Mouse (Mus musculus) ovary, adult 10 weeks (tissue): ENCODE data around the gene Taar4. TPM values are rescaled to one million over a fixed set of nuclear protein-coding genes. Genes with fewer than 3 reads are reported as not detected.

Source experiments
- polyA plus RNA-seq: library from polyadenylated mRNA; stranded (reverse); fragments of 350-450 nt; fragmentation: Illumina TruSeq; extraction: RNeasy Lipid Tissue Mini Kit (QIAGEN cat#74804); gene quantifications from one replicate; pipeline ENCODE4 v1.2.3, GENCODE M21; 2014

The Taar4 gene
- polyA plus RNA-seq: not detected

DNA sequence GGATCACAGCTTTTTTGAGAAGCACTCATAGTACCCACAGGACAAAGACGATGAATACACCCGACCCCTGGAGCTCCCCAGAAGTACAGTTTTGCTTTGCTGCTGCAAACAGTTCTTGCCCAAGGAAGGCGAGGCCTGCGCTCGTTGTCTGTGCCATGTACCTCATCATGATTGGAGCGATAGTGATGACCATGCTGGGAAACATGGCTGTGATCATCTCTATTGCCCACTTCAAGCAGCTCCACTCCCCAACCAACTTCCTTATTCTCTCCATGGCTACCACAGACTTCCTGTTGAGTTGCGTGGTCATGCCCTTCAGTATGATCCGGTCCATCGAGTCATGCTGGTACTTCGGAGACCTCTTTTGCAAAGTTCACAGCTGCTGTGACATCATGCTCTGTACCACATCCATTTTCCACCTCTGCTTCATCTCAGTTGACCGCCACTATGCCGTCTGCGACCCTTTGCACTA is at the start of gene Taar4:
Gene Taar4 (plus strand): TSS at position 51 of the 472 bp plus-strand sequence.

DNA sequence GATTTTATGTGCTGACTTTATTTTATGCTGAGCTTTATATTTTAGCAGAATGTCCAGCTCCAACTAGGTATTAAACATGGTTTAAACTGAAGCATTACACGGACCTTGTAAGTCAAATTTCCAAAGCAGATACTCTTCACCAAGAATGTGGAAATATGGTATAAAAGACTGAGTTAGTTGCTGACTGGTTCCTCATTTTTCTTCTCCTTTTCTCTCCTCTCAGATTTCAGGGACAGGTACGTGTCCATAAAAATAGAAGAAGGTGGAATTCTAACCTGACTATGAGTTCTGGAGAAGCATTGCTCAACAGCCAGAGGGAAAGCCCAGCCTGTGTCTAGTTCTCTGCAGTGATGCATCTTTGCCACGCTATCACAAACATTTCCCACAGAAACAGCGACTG is 40.2 kb upstream of the Taar4 start, which contains the start of gene Taar1:
Gene Taar1 (plus strand): TSS at position 301 of the 400 bp plus-strand sequence.

DNA sequence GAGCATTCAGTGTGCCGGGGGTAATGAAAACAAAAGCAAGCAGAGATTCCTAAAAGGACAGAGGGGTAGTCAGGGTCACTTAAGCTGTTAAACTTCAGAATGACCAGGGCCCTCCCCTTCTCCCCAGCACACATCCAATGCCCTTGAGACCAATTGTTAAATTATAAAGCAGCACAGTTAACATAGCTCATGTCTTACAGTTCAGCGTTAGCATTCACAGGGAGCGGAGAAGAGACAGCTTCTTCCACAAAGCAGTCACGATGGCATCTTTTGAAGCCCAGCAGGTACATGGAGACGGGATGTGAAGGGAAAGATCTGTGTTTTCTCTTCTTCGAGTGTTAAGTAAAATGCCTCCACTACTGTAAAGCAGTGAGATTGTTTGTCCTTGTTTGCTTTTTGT is 22.0 kb upstream of the Taar4 start, which contains the start of gene Taar2:
Gene Taar2 (plus strand): TSS at position 261 of the 400 bp plus-strand sequence.

DNA sequence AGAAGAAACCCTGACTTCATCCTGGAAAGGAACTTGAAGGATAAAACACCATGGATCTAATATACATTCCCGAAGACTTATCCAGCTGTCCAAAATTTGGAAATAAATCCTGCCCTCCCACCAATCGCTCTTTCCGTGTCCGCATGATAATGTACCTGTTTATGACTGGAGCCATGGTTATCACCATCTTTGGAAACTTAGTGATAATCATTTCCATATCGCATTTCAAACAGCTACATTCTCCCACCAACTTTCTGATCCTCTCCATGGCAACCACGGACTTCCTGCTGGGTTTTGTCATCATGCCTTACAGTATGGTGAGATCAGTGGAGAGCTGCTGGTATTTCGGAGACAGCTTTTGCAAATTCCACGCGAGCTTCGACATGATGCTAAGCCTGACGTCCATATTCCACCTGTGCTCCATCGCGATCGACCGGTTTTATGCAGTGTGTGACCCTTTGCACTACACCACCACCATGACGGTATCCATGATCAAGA is 10.7 kb upstream of the Taar4 start, which contains the start of gene Taar3:
Gene Taar3 (plus strand): TSS at position 51 of the 498 bp plus-strand sequence.

DNA sequence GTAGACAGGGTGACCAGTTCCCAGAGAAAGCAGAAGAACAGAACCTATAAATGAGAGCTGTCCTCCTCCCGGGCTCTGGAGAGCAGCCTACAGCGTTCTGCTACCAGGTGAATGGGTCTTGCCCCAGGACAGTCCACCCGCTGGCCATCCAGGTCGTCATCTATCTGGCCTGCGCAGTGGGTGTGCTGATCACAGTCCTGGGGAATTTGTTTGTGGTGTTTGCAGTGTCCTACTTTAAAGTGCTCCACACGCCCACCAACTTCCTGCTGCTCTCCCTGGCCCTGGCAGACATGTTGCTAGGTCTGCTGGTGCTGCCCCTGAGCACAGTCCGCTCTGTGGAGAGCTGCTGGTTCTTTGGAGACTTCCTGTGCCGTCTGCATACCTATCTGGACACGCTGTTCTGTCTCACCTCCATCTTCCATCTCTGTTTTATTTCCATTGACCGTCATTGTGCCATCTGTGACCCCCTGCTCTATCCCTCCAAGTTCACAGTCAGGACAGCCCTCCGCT is 10.4 kb downstream of the Taar4 start, which contains the start of gene Taar5:
Gene Taar5 (plus strand): TSS at position 51 of the 510 bp plus-strand sequence.

DNA sequence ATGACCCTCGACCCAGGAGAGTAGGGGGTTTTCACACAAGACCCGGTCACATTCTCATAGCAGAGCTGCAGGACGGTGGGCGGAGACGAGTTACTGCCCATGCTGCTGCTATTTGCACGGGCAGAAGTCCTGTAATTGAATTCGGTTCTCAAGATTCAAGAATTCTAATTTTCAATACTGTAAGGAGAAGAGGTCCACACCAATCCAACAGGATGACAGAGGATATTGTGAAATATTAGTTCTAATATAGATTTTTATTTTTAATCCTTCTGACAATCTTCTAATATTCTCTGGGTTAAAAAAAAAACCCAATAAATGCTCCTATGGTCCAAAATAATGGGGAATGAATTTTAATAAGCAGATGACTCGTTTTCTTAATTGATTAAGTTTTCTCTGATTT is 25.3 kb downstream of the Taar4 start, which contains the start of gene Taar6:
Gene Taar6 (minus strand): TSS at position 101 of the 400 bp plus-strand sequence.

DNA sequence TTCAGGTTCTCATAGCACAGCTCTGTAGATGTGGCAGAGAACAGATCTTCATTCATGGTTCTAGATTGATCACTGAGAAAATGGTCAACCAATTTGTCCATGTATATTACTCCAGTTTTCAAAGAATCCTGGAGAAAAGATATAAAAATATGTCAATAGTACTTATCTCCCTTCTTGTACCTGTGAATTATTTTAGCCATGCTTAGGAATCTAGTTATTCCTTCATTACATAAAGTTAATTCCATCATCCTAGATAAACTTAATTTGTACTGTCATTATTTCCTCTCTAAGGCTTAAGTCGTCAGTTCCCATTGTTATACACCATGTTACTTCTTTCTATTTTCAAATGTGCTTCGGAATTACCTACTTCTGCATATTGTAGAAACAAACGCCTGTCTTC is 33.1 kb downstream of the Taar4 start, which contains the start of gene Taar7a:
Gene Taar7a (minus strand): TSS at position 101 of the 400 bp plus-strand sequence.

DNA sequence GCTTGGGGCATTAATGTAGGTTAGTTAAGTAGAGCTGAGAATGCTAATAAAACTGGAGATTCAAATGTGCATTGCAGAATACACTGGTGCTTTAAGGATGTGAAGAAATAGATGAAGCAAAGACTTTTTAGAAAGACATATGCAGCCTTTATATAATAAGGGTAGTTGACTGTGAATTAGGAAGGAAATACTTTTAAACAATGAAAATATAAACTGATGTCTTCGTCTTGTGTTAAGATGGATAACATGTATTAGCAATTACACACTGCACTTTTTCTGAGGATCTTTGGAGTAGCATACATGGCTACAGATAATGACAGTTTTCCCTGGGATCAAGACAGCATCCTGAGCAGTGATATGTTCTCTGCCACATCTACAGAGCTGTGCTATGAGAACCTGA is 39.3 kb downstream of the Taar4 start, which contains the start of gene Taar7b:
Gene Taar7b (plus strand): TSS at position 301 of the 400 bp plus-strand sequence.

Other genes starting within 250 kb of the Taar4 start
- 507 TPM for gene Rps12, start 173.2 kb upstream of the Taar4 start, polyA plus RNA-seq
- 20.2 TPM for gene Slc18b1, start 163.5 kb upstream of the Taar4 start, polyA plus RNA-seq
- 0.74 TPM for gene Vnn3, start 109.0 kb upstream of the Taar4 start, polyA plus RNA-seq
- 71.7 TPM for gene Vnn1, start 65.8 kb upstream of the Taar4 start, polyA plus RNA-seq
- gene Taar1, start 40.1 kb upstream of the Taar4 start, polyA plus RNA-seq: not detected
- gene Taar2, start 21.9 kb upstream of the Taar4 start, polyA plus RNA-seq: not detected
- gene Taar3, start 10.9 kb upstream of the Taar4 start, polyA plus RNA-seq: not detected
- not detected for gene Taar5, start 10.2 kb downstream of the Taar4 start, polyA plus RNA-seq
- gene Taar6, start 25.2 kb downstream of the Taar4 start, polyA plus RNA-seq: not detected
- gene Taar7a, start 33.0 kb downstream of the Taar4 start, polyA plus RNA-seq: not detected
- not detected for gene Taar7b, start 39.4 kb downstream of the Taar4 start, polyA plus RNA-seq
- gene Taar7d, start 66.7 kb downstream of the Taar4 start, polyA plus RNA-seq: not detected
- gene Taar7e, start 77.1 kb downstream of the Taar4 start, polyA plus RNA-seq: not detected
- gene Taar7f, start 89.0 kb downstream of the Taar4 start, polyA plus RNA-seq: not detected
- gene Taar8a, start 116.0 kb downstream of the Taar4 start, polyA plus RNA-seq: not detected
- gene Taar8b, start 131.8 kb downstream of the Taar4 start, polyA plus RNA-seq: not detected
- gene Taar8c, start 141.4 kb downstream of the Taar4 start, polyA plus RNA-seq: not detected
- not detected for gene Taar9, start 149.0 kb downstream of the Taar4 start, polyA plus RNA-seq
- 158 TPM for gene Stx7, start 188.8 kb downstream of the Taar4 start, polyA plus RNA-seq